Mouse (Mus musculus): Measurements from ENCODE around the gene Ppard. TPM values are rescaled to one million over a fixed set of nuclear protein-coding genes. Genes with fewer than 3 reads are reported as not detected.
"Not testable (repeated sequence)": the region's sequence is repeated elsewhere in the genome, so short reads cannot be mapped to it uniquely, and the experiment has no call there.

Ppard gene
- polyA plus RNA-seq, 1 experiment from 2014 or later = 3.6 TPM

GRCm38 (mm10) chr17:28327673-28328325 is 95.3 kb downstream of the Ppard start:
- H3K9ac ChIP-seq = peak overlapping the region; percentile 55
- H3K27ac ChIP-seq = peak overlapping the region; percentile 97
- peaks cover 55% of the 10 kb centered on the region for H3K36me3 ChIP-seq
- peak overlapping the region; percentile 75 for H3K4me3 ChIP-seq
- H3K9me3 ChIP-seq = no peaks in the 10 kb centered on the region
- 5% methylated on average over 22 of the region's 22 CpGs for WGBS
- no peaks in the 10 kb centered on the region for H3K27me3 ChIP-seq
- peak overlapping the region; percentile 85 for H3K4me2 ChIP-seq
- peak; percentile 31; the same call in 1 of the 2 replicates for ATAC-seq (ENCODE audit: insufficient number of reproducible peaks, low FRiP score, low TSS enrichment, low read depth)
- H3K4me1 ChIP-seq = peaks cover 40% of the 10 kb centered on the region

- under 1% methylated on average over 67 of the region's 67 CpGs for WGBS
- Histone ChIP-seq H3K36me3 (peaks cover 61% of the 10 kb centered on the region), H3K9ac (peak within 1 kb of the TSS; percentile 97), H3K4me3 (peak within 1 kb of the TSS; percentile 75), H3K27ac (peak within 1 kb of the TSS; percentile 97), H3K4me1 (peaks cover 46% of the 10 kb centered on the region), H3K27me3 (no peaks in the 10 kb centered on the region), H3K4me2 (peak within 1 kb of the TSS; percentile 85), H3K9me3 (no peaks in the 10 kb centered on the region)
- peak; percentile 77 for ATAC-seq (ENCODE audit: insufficient number of reproducible peaks, low FRiP score, low TSS enrichment, low read depth)
These were observed 95.9 kb downstream of the Ppard start, which contains the start of gene Rpl10a for GRCm38 (mm10) chr17:28328366-28328928. Gene Rpl10a, plus strand, starts transcription at chr17:28328471.

GRCm38 (mm10) chr17:28328946-28329345 is 96.4 kb downstream of the Ppard start:
- Histone ChIP-seq H3K27me3 (no peaks in the 10 kb centered on the region), H3K27ac (peak overlapping the region; percentile 97), H3K4me1 (peaks cover 51% of the 10 kb centered on the region), H3K9ac (peak overlapping the region; percentile 97), H3K36me3 (peaks cover 61% of the 10 kb centered on the region), H3K9me3 (no peaks in the 10 kb centered on the region), H3K4me2 (peak overlapping the region; percentile 85), H3K4me3 (peak overlapping the region; percentile 75)
- WGBS = under 1% methylated on average over 25 of the region's 25 CpGs
- no peak for ATAC-seq (ENCODE audit: insufficient number of reproducible peaks, low FRiP score, low TSS enrichment, low read depth)

- Histone ChIP-seq H3K9me3 (no peaks in the 10 kb centered on the region), H3K27ac (peak overlapping the region; percentile 97), H3K9ac (peak overlapping the region; percentile 97), H3K4me1 (peaks cover 51% of the 10 kb centered on the region), H3K4me3 (peak overlapping the region; percentile 75), H3K27me3 (no peaks in the 10 kb centered on the region), H3K4me2 (peak overlapping the region; percentile 85), H3K36me3 (peaks cover 58% of the 10 kb centered on the region)
- WGBS = 4% methylated on average over 4 of the region's 4 CpGs
- ATAC-seq (ENCODE audit: insufficient number of reproducible peaks, low FRiP score, low TSS enrichment, low read depth) = no peak
These were observed 97.2 kb downstream of the Ppard start for GRCm38 (mm10) chr17:28329503-28330231.

- WGBS = 32% methylated on average over 2 of the region's 2 CpGs
- Histone ChIP-seq H3K9ac (0 out of 2 replicates have a peak overlapping the region, but pooled peaks have one; percentile 97), H3K4me3 (peak overlapping the region; percentile 75), H3K4me1 (peaks cover 51% of the 10 kb centered on the region), H3K27me3 (no peaks in the 10 kb centered on the region), H3K36me3 (peaks cover 58% of the 10 kb centered on the region), H3K27ac (peak overlapping the region; percentile 97), H3K9me3 (no peaks in the 10 kb centered on the region), H3K4me2 (peak overlapping the region; percentile 85)
- no peak for ATAC-seq (ENCODE audit: insufficient number of reproducible peaks, low FRiP score, low TSS enrichment, low read depth)
These were observed 97.7 kb downstream of the Ppard start for GRCm38 (mm10) chr17:28330232-28330546.

GRCm38 (mm10) chr17:28330590-28330989 is 98.1 kb downstream of the Ppard start:
- not testable (repeated sequence) for ATAC-seq (ENCODE audit: insufficient number of reproducible peaks, low FRiP score, low TSS enrichment, low read depth); H3K9me3 ChIP-seq; H3K4me3 ChIP-seq; H3K27me3 ChIP-seq; H3K27ac ChIP-seq; H3K9ac ChIP-seq; H3K4me2 ChIP-seq
- 55% methylated on average over 8 of the region's 8 CpGs for WGBS
- Histone ChIP-seq H3K36me3 (peaks cover 59% of the 10 kb centered on the region), H3K4me1 (peaks cover 55% of the 10 kb centered on the region)

- Histone ChIP-seq H3K27ac (peak overlapping the region; percentile 75), H3K9me3 (no peaks in the 10 kb centered on the region), H3K4me3 (no peak overlapping the region), H3K4me1 (peaks cover 55% of the 10 kb centered on the region), H3K36me3 (peaks cover 61% of the 10 kb centered on the region), H3K9ac (no peak overlapping the region), H3K27me3 (no peaks in the 10 kb centered on the region), H3K4me2 (no peak overlapping the region)
- no peak for ATAC-seq (ENCODE audit: insufficient number of reproducible peaks, low FRiP score, low TSS enrichment, low read depth)
- WGBS = 21% methylated on average over 5 of the region's 7 CpGs
These were observed 99.0 kb downstream of the Ppard start for GRCm38 (mm10) chr17:28331241-28332112.

- Histone ChIP-seq H3K27ac (peak overlapping the region; percentile 75), H3K9me3 (no peaks in the 10 kb centered on the region), H3K9ac (no peak overlapping the region), H3K36me3 (peaks cover 67% of the 10 kb centered on the region), H3K4me3 (no peak overlapping the region), H3K4me1 (peaks cover 52% of the 10 kb centered on the region), H3K27me3 (no peaks in the 10 kb centered on the region), H3K4me2 (no peak overlapping the region)
- WGBS = 38% methylated on average over 12 of the region's 13 CpGs
- ATAC-seq (ENCODE audit: insufficient number of reproducible peaks, low FRiP score, low TSS enrichment, low read depth) = no peak
These were observed 99.8 kb downstream of the Ppard start for GRCm38 (mm10) chr17:28332113-28332914.

GRCm38 (mm10) chr17:28332915-28333546 is 100.5 kb downstream of the Ppard start:
- no peaks in the 10 kb centered on the region for H3K9me3 ChIP-seq
- no peak overlapping the region for H3K9ac ChIP-seq
- no peaks in the 10 kb centered on the region for H3K27me3 ChIP-seq
- peaks cover 45% of the 10 kb centered on the region for H3K4me1 ChIP-seq
- H3K27ac ChIP-seq = peak overlapping the region; percentile 75
- H3K4me3 ChIP-seq = no peak overlapping the region
- 47% methylated on average over 31 of the region's 31 CpGs for WGBS
- no peak overlapping the region for H3K4me2 ChIP-seq
- no peak for ATAC-seq (ENCODE audit: insufficient number of reproducible peaks, low FRiP score, low TSS enrichment, low read depth)
- H3K36me3 ChIP-seq = peaks cover 74% of the 10 kb centered on the region

- Histone ChIP-seq H3K4me3 (no peak overlapping the region), H3K4me1 (peaks cover 48% of the 10 kb centered on the region), H3K9me3 (no peaks in the 10 kb centered on the region), H3K36me3 (peaks cover 87% of the 10 kb centered on the region), H3K27ac (0 out of 2 replicates have a peak overlapping the region, but pooled peaks have one; percentile 27), H3K4me2 (no peak overlapping the region), H3K9ac (no peak overlapping the region), H3K27me3 (no peaks in the 10 kb centered on the region)
- ATAC-seq (ENCODE audit: insufficient number of reproducible peaks, low FRiP score, low TSS enrichment, low read depth) = no peak
- WGBS = 64% methylated on average over 10 of the region's 10 CpGs
These were observed 102.8 kb downstream of the Ppard start for GRCm38 (mm10) chr17:28335267-28335666.

Data from limb, embryonic 15.5 days (tissue).